ENCODE assay signal across 14 mouse cellular contexts in the genomic region with DNA sequence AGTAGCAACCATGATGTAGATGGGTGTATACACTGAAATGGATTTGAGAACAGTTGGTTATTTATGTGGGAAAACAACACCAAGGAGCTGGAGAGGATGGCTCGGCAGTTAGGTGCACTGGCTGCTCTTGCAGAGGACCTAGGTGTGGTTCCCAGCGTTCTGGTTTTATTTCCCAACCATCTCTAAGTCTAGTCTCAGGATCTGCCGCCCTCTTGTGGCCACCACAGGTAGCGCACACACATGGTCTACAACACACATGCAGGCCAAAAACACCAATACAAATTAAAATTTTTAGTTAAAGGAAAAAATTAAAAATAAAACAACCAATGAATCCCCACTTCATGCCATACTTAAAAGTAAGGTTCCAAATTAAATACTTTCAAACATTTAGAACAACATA. TPM values are rescaled to one million over a fixed set of nuclear protein-coding genes. Genes with fewer than 3 reads are reported as not detected.
A peak's percentile ranks its signal among the peaks of the same experiment; 100 is the strongest.
DNase-seq lines count a peak whose midpoint lies in the region; ATAC-seq and TF ChIP-seq lines count a peak whose summit lies in the region.
"Had no signal": no experiment of that assay in that cellular context is flagged by ENCODE, and none has a peak within 500 bp of the region (broad histone marks: within the 10 kb centered on the region; RNA-seq: fewer than 3 reads in every experiment).

No protein-coding gene starts in this region.

- no peak for ATAC-seq in lung, postnatal 0 days

- no peak overlapping the region for H3K9ac ChIP-seq in lung, postnatal 0 days (replicated peaks; ENCODE audit: low read depth)
- H3K9ac ChIP-seq: heart, embryonic 13.5 days; neural tube, embryonic 12.5 days had no signal

- no peak for DNase-seq in gastrocnemius, adult 2 months
- no peak for DNase-seq in gastrocnemius, postnatal 4 days (ENCODE audit: low spot score in 2 of 2)
- DNase-seq in lung, postnatal 0 days (ENCODE audit: low spot score), result no peak
- DNase-seq in lung, postnatal 14 days, result no peak
- DNase-seq in thymus, postnatal 25 days, result peak; percentile 31
- DNase-seq in urinary bladder, postnatal 25 days (ENCODE audit: low spot score), result no peak
- no peak for DNase-seq in layer of hippocampus, postnatal 10 days (ENCODE audit: low spot score in 2 of 2)
- DNase-seq: adrenal gland, postnatal 10 days; kidney, adult 11 months; left cerebral cortex, postnatal 4 days had no signal

- no peaks in the 10 kb centered on the region for H3K9me3 ChIP-seq in lung, postnatal 0 days (ENCODE audit: low read length)

- H3K27ac ChIP-seq in gastrocnemius, adult 2 months, result no peak overlapping the region
- H3K27ac ChIP-seq in lung, postnatal 0 days (ENCODE audit: low read length), result no peak overlapping the region
- H3K27ac ChIP-seq in bone marrow macrophage, adult 2 months (ENCODE audit: insufficient read depth, low read depth, low read length), result no peak overlapping the region
- H3K27ac ChIP-seq: heart, embryonic 13.5 days; macrophage; neural tube, embryonic 12.5 days had no signal

- TF ChIP-seq EP300 in lung, postnatal 0 days (IDR thresholded peaks at IDR 0.05), result no peak

- no peak overlapping the region for H3K4me3 ChIP-seq in gastrocnemius, adult 2 months
- H3K4me3 ChIP-seq in lung, postnatal 0 days (ENCODE audit: low read depth, low read length), result no peak overlapping the region
- H3K4me3 ChIP-seq in bone marrow macrophage, adult 2 months (ENCODE audit: insufficient read depth, low read length), result no peak overlapping the region
- H3K4me3 ChIP-seq: heart, embryonic 13.5 days; neural tube, embryonic 12.5 days had no signal

- H3K27me3 ChIP-seq in lung, postnatal 0 days (replicated peaks; ENCODE audit: insufficient read depth, low read length), result no peaks in the 10 kb centered on the region
- H3K27me3 ChIP-seq: heart, embryonic 13.5 days; neural tube, embryonic 12.5 days had no signal

- 86% methylated on average over 4 of the region's 4 CpGs for WGBS in lung, postnatal 0 days

- no peak overlapping the region for H3K4me2 ChIP-seq in lung, postnatal 0 days (replicated peaks; ENCODE audit: low read depth, low read length)
- H3K4me2 ChIP-seq: heart, embryonic 13.5 days; neural tube, embryonic 12.5 days had no signal

- no peaks in the 10 kb centered on the region for H3K4me1 ChIP-seq in lung, postnatal 0 days (ENCODE audit: insufficient read depth, low read depth, low read length)
- H3K4me1 ChIP-seq in bone marrow macrophage, adult 2 months (ENCODE audit: control insufficient read depth, insufficient read depth, low read length), result no peaks in the 10 kb centered on the region
- H3K4me1 ChIP-seq: neural tube, embryonic 12.5 days had no signal

- TF ChIP-seq CTCF in gastrocnemius, adult 2 months (IDR thresholded peaks at IDR 0.05), result peak; percentile 64
- TF ChIP-seq CTCF in lung, postnatal 0 days (IDR thresholded peaks at IDR 0.05), result peak; percentile 52
- 0 out of 2 replicates have a peak, but pooled peaks have one; percentile 33 for TF ChIP-seq CTCF in bone marrow macrophage, adult 2 months (IDR thresholded peaks at IDR 0.05; ENCODE audit: low read depth, low read length)

- no peaks in the 10 kb centered on the region for H3K36me3 ChIP-seq in lung, postnatal 0 days (ENCODE audit: insufficient read depth, low read length)
- H3K36me3 ChIP-seq: neural tube, embryonic 12.5 days had no signal

- no peak for TF ChIP-seq POLR2A in bone marrow macrophage, adult 2 months (IDR thresholded peaks at IDR 0.05; ENCODE audit: borderline replicate concordance, low read depth, low read length)

- intact Hi-C loops in gastrocnemius, adult 2 months (cut with DNase I), result no loop called here

RNA-seq across cellular contexts. Expression of gene Fam8a1, which starts 27.0 kb away (rescaled TPM):
- total RNA-seq in gastrocnemius, adult 2 months (2021), result 10 to 100 TPM; 29.7 to 34.3 TPM
- total RNA-seq in gastrocnemius, postnatal 4 days (2021), result 10 to 100 TPM; 45.3 to 48.2 TPM
- polyA plus RNA-seq in lung, postnatal 0 days (2015; fragmentation: Nextera tagmentation; extraction: Ambion mirVana), result 12.7 and 13.0 TPM in 2 replicates
- 16.0 and 17.4 TPM in 2 replicates for polyA plus RNA-seq in bone marrow macrophage, adult 2 months (2012; ENCODE audit: insufficient read depth, insufficient read length, missing spikeins)
- total RNA-seq in layer of hippocampus, postnatal 10 days (2021), result 10 to 100 TPM; 64.4 to 69.3 TPM
